Comparison of ENCODE assay signal across 7 mouse cellular contexts in the genomic region with DNA sequence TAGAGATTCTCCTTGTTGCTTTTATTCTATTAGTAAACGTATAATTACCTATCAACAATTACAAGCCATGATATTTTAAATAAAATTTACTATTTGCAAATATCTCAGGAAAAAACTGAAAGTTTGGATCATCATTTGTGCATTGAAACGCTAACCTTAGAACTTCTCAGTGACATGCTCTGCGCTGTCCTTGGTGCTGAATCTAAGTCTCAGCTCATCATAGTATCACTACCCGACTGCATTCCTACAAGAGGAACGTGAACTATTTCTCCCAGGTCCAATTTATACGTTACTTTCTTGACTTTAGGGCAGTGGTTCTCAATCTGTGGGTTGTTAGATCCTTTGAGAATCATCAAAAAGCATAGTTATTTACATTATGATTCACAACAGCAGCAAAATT. TPM values are rescaled to one million over a fixed set of nuclear protein-coding genes. Genes with fewer than 3 reads are reported as not detected.
DNase-seq lines count a peak whose midpoint lies in the region; ATAC-seq and TF ChIP-seq lines count a peak whose summit lies in the region.

No protein-coding gene starts in this region.

- H3K4me3 ChIP-seq in layer of hippocampus, adult 2 months: no peak overlapping the region

- peak; percentile 66 to 81 for ATAC-seq in hematopoietic stem cell, adult 5-6 weeks (replicated peaks in 1 of 2; ENCODE audit: insufficient read depth in 1 of 2, low FRiP score in 2 of 2, low TSS enrichment in 1 of 2, low read depth in 1 of 2, poor library complexity in 2 of 2, severe bottlenecking in 2 of 2)

- no peak overlapping the region for H3K27ac ChIP-seq in layer of hippocampus, adult 2 months

- peak; percentile 41 for DNase-seq in lung, postnatal 10 days
- no peak for DNase-seq in lung, postnatal 25 days (ENCODE audit: low spot score)
- peak; percentile 67 for DNase-seq in adrenal gland, postnatal 10 days
- peak; percentile 9 for DNase-seq in testis, postnatal 14 days (ENCODE audit: low spot score)
- no peak for DNase-seq in layer of hippocampus, adult 2 months (ENCODE audit: low spot score in 2 of 2)
- DNase-seq in cerebellum, adult 11-12 months: no peak

- TF ChIP-seq CTCF in layer of hippocampus, adult 2 months (conservative IDR thresholded peaks at IDR 0.05): no peak

RNA-seq across cellular contexts. Expression of a gene that starts 58.4 kb away (rescaled TPM):
- total RNA-seq in adrenal gland, postnatal 10 days (2021): 1 to 10 TPM; 5.1 to 9.2 TPM
- 4.2 and 8.1 TPM in 2 replicates for total RNA-seq in hematopoietic stem cell, adult 5-6 weeks (2017)
- not detected for total RNA-seq in layer of hippocampus, adult 2 months (2021)

Comparison
In these comparisons a context has a peak if more than half of its experiments do, and no peak if none do; other contexts are left out.
1. DNase-seq: peak in lung, postnatal 10 days (single experiment), adrenal gland, postnatal 10 days (single experiment) and testis, postnatal 14 days (single experiment); none in lung, postnatal 25 days (single experiment), layer of hippocampus, adult 2 months (0 of 2) and cerebellum, adult 11-12 months (single experiment).